Mouse (Mus musculus): ENCODE measurements around the gene Klhdc3. TPM values are rescaled to one million over a fixed set of nuclear protein-coding genes. Genes with fewer than 3 reads are reported as not detected.
A peak's percentile ranks its signal among the peaks of the same experiment; 100 is the strongest.

The Klhdc3 gene
- polyA plus RNA-seq (2015; fragmentation: Nextera tagmentation; extraction: Ambion mirVana) = 168 and 179 TPM in 2 replicates

GRCm38 (mm10) chr17:46680760-46681373 lies at the start of gene Klhdc3:
TSS of gene Klhdc3 (minus strand) at chr17:46680914.
- peak; percentile 98 for ATAC-seq (ENCODE audit: low FRiP score, low read depth)
- peak within 1 kb of the TSS; percentile 91 for H3K4me2 ChIP-seq
- H3K9ac ChIP-seq = peak within 1 kb of the TSS; percentile 79
- peak within 1 kb of the TSS; percentile 83 for H3K4me3 ChIP-seq
- H3K36me3 ChIP-seq = peaks cover 46% of the 10 kb centered on the region
- H3K9me3 ChIP-seq = no peaks in the 10 kb centered on the region
- no peaks in the 10 kb centered on the region for H3K27me3 ChIP-seq
- peaks cover 31% of the 10 kb centered on the region for H3K4me1 ChIP-seq (replicated peaks)
- WGBS = under 1% methylated on average over 49 of the region's 49 CpGs
- H3K27ac ChIP-seq (replicated peaks) = peak within 1 kb of the TSS; percentile 93

- H3K4me2 ChIP-seq = peak within 1 kb of the TSS; percentile 18
- peak; percentile 36; the same call in 1 of the 2 replicates for ATAC-seq (ENCODE audit: low FRiP score, low read depth)
- H3K27me3 ChIP-seq = peaks cover 5% of the 10 kb centered on the region; the same call in 1 of the 2 replicates
- no peaks in the 10 kb centered on the region for H3K4me1 ChIP-seq (replicated peaks)
- no peaks in the 10 kb centered on the region; the same call in 1 of the 2 replicates for H3K36me3 ChIP-seq
- H3K27ac ChIP-seq (replicated peaks) = no peak within 1 kb of the TSS
- 21% methylated on average over 24 of the region's 24 CpGs for WGBS
- H3K9ac ChIP-seq = no peak within 1 kb of the TSS
- H3K9me3 ChIP-seq = no peaks in the 10 kb centered on the region
- H3K4me3 ChIP-seq = no peak within 1 kb of the TSS
These were observed 48.2 kb upstream of the Klhdc3 start, which contains the start of gene Gnmt for GRCm38 (mm10) chr17:46728904-46729318. TSS of gene Gnmt (minus strand) at chr17:46729168.

GRCm38 (mm10) chr17:46728496-46728895 lies 47.8 kb upstream of the Klhdc3 start:
- H3K4me1 ChIP-seq (replicated peaks) = no peaks in the 10 kb centered on the region
- H3K4me3 ChIP-seq = no peak overlapping the region
- H3K36me3 ChIP-seq = no peaks in the 10 kb centered on the region; the same call in 1 of the 2 replicates
- peaks cover 5% of the 10 kb centered on the region; the same call in 1 of the 2 replicates for H3K27me3 ChIP-seq
- WGBS = 57% methylated on average over 11 of the region's 11 CpGs
- no peak overlapping the region for H3K9ac ChIP-seq
- H3K27ac ChIP-seq (replicated peaks) = no peak overlapping the region
- H3K9me3 ChIP-seq = no peaks in the 10 kb centered on the region
- peak overlapping the region; percentile 18; the same call in 1 of the 2 replicates for H3K4me2 ChIP-seq
- ATAC-seq (ENCODE audit: low FRiP score, low read depth) = no peak

- H3K9me3 ChIP-seq = no peaks in the 10 kb centered on the region
- no peak overlapping the region for H3K4me3 ChIP-seq
- no peaks in the 10 kb centered on the region for H3K4me1 ChIP-seq (replicated peaks)
- H3K4me2 ChIP-seq = no peak overlapping the region
- H3K27ac ChIP-seq (replicated peaks) = no peak overlapping the region
- ATAC-seq (ENCODE audit: low FRiP score, low read depth) = no peak
- no peak overlapping the region for H3K9ac ChIP-seq
- 40% methylated on average over 6 of the region's 6 CpGs for WGBS
- H3K36me3 ChIP-seq = peaks cover 4% of the 10 kb centered on the region
- peaks cover 5% of the 10 kb centered on the region; the same call in 1 of the 2 replicates for H3K27me3 ChIP-seq
These were observed 47.3 kb upstream of the Klhdc3 start for GRCm38 (mm10) chr17:46728021-46728420.

- H3K36me3 ChIP-seq = peaks cover 4% of the 10 kb centered on the region
These were observed 46.6 kb upstream of the Klhdc3 start for GRCm38 (mm10) chr17:46727271-46727670.

GRCm38 (mm10) chr17:46725731-46726645 lies 45.3 kb upstream of the Klhdc3 start:
- Histone ChIP-seq H3K9me3 (no peaks in the 10 kb centered on the region), H3K4me3 (no peak overlapping the region), H3K9ac (no peak overlapping the region), H3K4me1 (replicated peaks) (no peaks in the 10 kb centered on the region), H3K4me2 (no peak overlapping the region), H3K27ac (replicated peaks) (no peak overlapping the region), H3K36me3 (peaks cover 4% of the 10 kb centered on the region), H3K27me3 (peaks cover 5% of the 10 kb centered on the region; the same call in 1 of the 2 replicates)
- 90% methylated on average over 26 of the region's 26 CpGs for WGBS
- no peak for ATAC-seq (ENCODE audit: low FRiP score, low read depth)

More at GRCm38 (mm10) chr17:46727271-46727670, 46.6 kb upstream of the Klhdc3 start:
- Histone ChIP-seq H3K9ac (no peak overlapping the region), H3K4me2 (no peak overlapping the region), H3K27me3 (peaks cover 5% of the 10 kb centered on the region; the same call in 1 of the 2 replicates), H3K4me3 (no peak overlapping the region), H3K9me3 (no peaks in the 10 kb centered on the region), H3K27ac (replicated peaks) (no peak overlapping the region), H3K4me1 (replicated peaks) (no peaks in the 10 kb centered on the region)
- 90% methylated on average over 11 of the region's 11 CpGs for WGBS
- ATAC-seq (ENCODE audit: low FRiP score, low read depth) = no peak

- Histone ChIP-seq H3K27me3 (peaks cover 5% of the 10 kb centered on the region; the same call in 1 of the 2 replicates), H3K4me2 (no peak overlapping the region), H3K4me1 (replicated peaks) (no peaks in the 10 kb centered on the region), H3K4me3 (no peak overlapping the region), H3K9ac (no peak overlapping the region), H3K27ac (replicated peaks) (no peak overlapping the region), H3K36me3 (peaks cover 4% of the 10 kb centered on the region), H3K9me3 (no peaks in the 10 kb centered on the region)
- no peak for ATAC-seq (ENCODE audit: low FRiP score, low read depth)
- 53% methylated on average over 9 of the region's 9 CpGs for WGBS
These were observed 44.6 kb upstream of the Klhdc3 start for GRCm38 (mm10) chr17:46725273-46725672.

- H3K4me1 ChIP-seq (replicated peaks) = no peaks in the 10 kb centered on the region
- peaks cover 4% of the 10 kb centered on the region for H3K36me3 ChIP-seq
- no peak overlapping the region for H3K27ac ChIP-seq (replicated peaks)
- H3K4me2 ChIP-seq = no peak overlapping the region
- no peak overlapping the region for H3K9ac ChIP-seq
- H3K4me3 ChIP-seq = no peak overlapping the region
- peaks cover 5% of the 10 kb centered on the region; the same call in 1 of the 2 replicates for H3K27me3 ChIP-seq
- 78% methylated on average over 19 of the region's 20 CpGs for WGBS
- no peak for ATAC-seq (ENCODE audit: low FRiP score, low read depth)
- no peaks in the 10 kb centered on the region for H3K9me3 ChIP-seq
These were observed 43.9 kb upstream of the Klhdc3 start for GRCm38 (mm10) chr17:46724477-46725084.

- 89% methylated on average over 7 of the region's 7 CpGs for WGBS
These were observed 40.4 kb upstream of the Klhdc3 start for GRCm38 (mm10) chr17:46721077-46721476.

GRCm38 (mm10) chr17:46714756-46715481 lies 34.2 kb upstream of the Klhdc3 start:
- no peaks in the 10 kb centered on the region for H3K9me3 ChIP-seq
- peaks cover 25% of the 10 kb centered on the region for H3K4me1 ChIP-seq (replicated peaks)
- 95% methylated on average over 11 of the region's 11 CpGs for WGBS
- peaks cover 24% of the 10 kb centered on the region for H3K36me3 ChIP-seq
- no peak overlapping the region for H3K9ac ChIP-seq
- no peak overlapping the region for H3K4me2 ChIP-seq
- ATAC-seq (ENCODE audit: low FRiP score, low read depth) = no peak
- no peaks in the 10 kb centered on the region for H3K27me3 ChIP-seq
- H3K27ac ChIP-seq (replicated peaks) = no peak overlapping the region
- H3K4me3 ChIP-seq = no peak overlapping the region

More at GRCm38 (mm10) chr17:46721077-46721476, 40.4 kb upstream of the Klhdc3 start:
- Histone ChIP-seq H3K36me3 (peaks cover 8% of the 10 kb centered on the region), H3K4me1 (replicated peaks) (no peaks in the 10 kb centered on the region), H3K9me3 (no peaks in the 10 kb centered on the region), H3K4me2 (no peak overlapping the region), H3K9ac (no peak overlapping the region), H3K27ac (replicated peaks) (no peak overlapping the region), H3K4me3 (no peak overlapping the region), H3K27me3 (no peaks in the 10 kb centered on the region)
- no peak for ATAC-seq (ENCODE audit: low FRiP score, low read depth)

- H3K4me2 ChIP-seq = no peak overlapping the region
- no peak for ATAC-seq (ENCODE audit: low FRiP score, low read depth)
- no peaks in the 10 kb centered on the region for H3K27me3 ChIP-seq
- H3K27ac ChIP-seq (replicated peaks) = no peak overlapping the region
- H3K4me1 ChIP-seq (replicated peaks) = peaks cover 25% of the 10 kb centered on the region
- H3K9ac ChIP-seq = no peak overlapping the region
- no peaks in the 10 kb centered on the region for H3K9me3 ChIP-seq
- 96% methylated on average over 9 of the region's 9 CpGs for WGBS
- H3K36me3 ChIP-seq = peaks cover 24% of the 10 kb centered on the region
- no peak overlapping the region for H3K4me3 ChIP-seq
These were observed 33.1 kb upstream of the Klhdc3 start for GRCm38 (mm10) chr17:46713849-46714248.
